Mouse (Mus musculus) cerebellum, adult 11-12 months (tissue): ENCODE data around the gene Kazald1.

Experiments used
- DNase-seq: peaks from one replicate; pipeline ENCODE4 v3.0.0; 2022

Kazald1 gene

GRCm38 (mm10) chr19:45048644-45049365 lies 26.2 kb upstream of the Kazald1 start:
- peak; percentile 30 for DNase-seq

- DNase-seq, result peak; percentile 70
Observed at GRCm38 (mm10) chr19:45049523-45049922, 25.5 kb upstream of the Kazald1 start.

- no peak for DNase-seq
Observed at GRCm38 (mm10) chr19:45053451-45053850, 21.6 kb upstream of the Kazald1 start.

- no peak for DNase-seq
Observed at GRCm38 (mm10) chr19:45054892-45055690, 19.9 kb upstream of the Kazald1 start.

GRCm38 (mm10) chr19:45056364-45056763 lies 18.7 kb upstream of the Kazald1 start:
- peak; percentile 39 for DNase-seq

GRCm38 (mm10) chr19:45056908-45057698 lies 17.9 kb upstream of the Kazald1 start:
- peak; percentile 33 for DNase-seq

DNA sequence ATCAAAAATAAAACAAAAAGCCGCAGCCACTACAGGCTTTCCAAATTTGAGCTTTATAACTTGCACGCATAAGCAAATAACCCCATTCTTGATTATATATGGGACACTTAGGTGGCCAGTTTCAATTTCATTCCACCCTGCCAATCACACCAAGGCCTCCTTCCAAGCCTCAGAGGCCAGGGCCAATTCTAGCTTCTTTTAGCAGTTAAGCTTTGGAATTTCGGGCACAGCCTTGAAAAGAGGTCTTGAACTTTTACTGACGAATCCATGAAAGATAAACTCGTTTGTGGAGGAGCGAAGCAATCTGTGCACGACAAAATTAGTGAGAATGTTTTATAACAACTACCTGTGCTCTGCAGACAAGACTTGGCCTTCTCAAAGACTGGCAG lies 17.3 kb upstream of the Kazald1 start:
- DNase-seq, result peak; percentile 29

- peak; percentile 93 for DNase-seq
Observed at GRCm38 (mm10) chr19:45058113-45058839, 16.8 kb upstream of the Kazald1 start.

- DNase-seq, result no peak
Observed at GRCm38 (mm10) chr19:45058841-45059240, 16.2 kb upstream of the Kazald1 start.

DNA sequence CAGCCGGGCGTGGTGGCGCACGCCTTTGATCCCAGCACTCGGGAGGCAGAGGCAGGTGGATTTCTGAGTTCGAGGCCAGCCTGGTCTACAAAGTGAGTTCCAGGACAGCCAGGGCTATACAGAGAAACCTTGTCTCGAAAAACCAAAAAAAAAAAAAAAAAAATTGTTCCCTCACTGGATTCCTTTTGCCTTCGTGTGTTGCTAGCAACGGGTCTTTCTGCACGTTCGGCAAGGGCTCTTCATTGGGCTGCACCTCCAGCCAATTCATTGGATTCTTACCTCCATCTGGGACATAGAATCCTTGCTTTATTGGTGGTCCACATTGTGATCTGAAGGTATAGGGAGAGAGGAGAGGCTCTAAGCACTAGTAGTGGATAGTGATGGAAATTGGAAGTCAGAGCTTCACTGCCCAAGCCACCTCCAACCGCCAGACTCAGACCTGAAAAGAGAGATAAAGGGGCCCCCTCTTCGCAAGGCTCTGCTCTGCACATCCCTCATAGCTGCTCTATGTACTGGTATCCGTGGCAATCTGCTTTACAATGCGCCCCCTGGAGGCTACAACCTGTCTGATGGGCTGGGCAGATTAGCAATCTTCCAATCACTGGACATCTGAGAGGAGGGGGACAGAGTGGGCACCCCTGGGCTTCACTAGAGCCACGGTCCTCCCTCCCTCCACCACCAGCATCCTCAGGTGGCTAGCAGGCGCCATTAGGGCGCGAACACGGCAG lies 11.3 kb upstream of the Kazald1 start:
- peak; percentile 42 for DNase-seq

- no peak for DNase-seq
Observed at GRCm38 (mm10) chr19:45065226-45065625, 9.8 kb upstream of the Kazald1 start.

DNA sequence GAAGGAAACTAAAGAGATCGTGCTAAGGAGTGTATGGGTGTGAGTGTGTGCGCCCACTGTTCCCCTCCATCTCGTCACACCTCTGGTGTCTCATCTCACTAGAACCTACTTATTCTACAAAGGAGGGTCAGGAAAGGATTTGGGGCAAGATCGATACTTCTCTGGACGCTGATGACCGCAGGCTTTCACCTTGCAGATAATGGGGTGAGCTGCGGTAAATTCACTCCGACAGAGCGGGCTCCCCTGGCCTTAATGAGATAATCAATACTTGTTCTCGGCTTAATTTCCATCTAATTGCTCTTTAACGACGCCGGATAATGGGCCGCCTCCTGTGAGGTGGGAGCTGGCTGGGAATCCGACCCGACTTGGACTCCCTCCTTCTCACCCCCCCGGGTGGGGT lies 7.9 kb upstream of the Kazald1 start:
- DNase-seq, result no peak

GRCm38 (mm10) chr19:45067758-45068510 lies 7.1 kb upstream of the Kazald1 start:
- no peak for DNase-seq

- DNase-seq, result peak; percentile 72
Observed at GRCm38 (mm10) chr19:45073871-45074542, 1.0 kb upstream of the Kazald1 start.

DNA sequence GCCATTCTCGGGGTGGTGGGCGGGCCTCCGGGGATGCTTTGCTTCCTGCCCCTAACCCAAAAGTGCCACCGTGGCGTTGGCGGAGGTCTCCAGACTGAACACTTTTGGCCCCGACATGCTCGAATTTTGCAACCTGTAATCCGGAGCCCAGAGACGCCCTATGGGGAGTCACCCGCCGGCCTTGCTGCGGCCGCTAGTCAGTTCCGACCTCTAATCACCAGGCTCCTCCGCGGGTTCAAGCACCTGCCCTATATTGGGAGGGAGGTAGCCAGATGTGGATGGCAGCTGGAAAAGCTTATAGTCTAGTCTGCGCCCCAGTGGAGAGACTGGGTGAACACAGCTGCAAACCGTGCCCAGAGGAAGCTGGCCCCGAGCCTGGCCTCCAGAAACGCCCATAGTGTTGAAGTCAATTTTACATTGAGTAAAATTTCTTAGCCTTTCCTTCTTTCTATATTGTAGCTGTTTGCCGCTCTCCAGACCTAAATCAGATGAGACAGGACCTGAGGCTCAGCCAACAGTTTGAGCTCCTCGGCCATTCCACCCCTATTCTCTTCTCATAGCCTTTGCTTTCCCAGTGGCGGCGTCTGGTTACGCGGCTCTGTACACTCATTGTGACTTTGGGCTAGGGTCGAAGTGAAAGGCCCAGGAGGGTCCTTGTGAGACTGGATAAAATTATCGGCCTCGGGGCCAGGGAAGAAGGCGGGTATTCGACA lies 438 bp downstream of the Kazald1 start:
- peak; percentile 62 for DNase-seq

DNA sequence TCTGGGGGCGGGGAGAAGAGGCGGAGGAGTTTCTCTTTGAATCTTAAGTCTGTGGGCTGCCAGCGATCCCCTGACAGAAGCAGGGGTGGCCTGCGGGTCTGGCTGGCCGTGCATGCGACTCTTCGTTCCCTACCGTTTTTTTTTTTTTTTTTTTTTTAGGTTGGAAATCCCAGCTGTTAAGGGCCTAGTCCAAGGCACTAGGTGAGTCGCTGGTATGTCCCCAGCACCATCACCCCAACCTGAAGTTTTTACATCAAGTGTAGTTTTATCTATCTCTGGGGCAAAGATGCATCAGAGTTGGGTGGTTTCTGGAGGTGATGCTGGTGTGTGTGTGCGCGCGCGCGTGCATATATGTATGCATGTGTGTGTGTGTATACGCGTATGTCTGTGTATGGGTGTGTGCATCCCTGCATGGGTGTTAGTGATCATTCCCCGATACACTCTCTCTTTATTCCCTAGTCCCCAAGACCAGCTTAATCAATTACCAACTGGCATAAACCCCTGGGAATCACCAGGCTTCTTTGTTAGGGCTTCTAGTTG lies 1.1 kb downstream of the Kazald1 start:
- no peak for DNase-seq

DNA sequence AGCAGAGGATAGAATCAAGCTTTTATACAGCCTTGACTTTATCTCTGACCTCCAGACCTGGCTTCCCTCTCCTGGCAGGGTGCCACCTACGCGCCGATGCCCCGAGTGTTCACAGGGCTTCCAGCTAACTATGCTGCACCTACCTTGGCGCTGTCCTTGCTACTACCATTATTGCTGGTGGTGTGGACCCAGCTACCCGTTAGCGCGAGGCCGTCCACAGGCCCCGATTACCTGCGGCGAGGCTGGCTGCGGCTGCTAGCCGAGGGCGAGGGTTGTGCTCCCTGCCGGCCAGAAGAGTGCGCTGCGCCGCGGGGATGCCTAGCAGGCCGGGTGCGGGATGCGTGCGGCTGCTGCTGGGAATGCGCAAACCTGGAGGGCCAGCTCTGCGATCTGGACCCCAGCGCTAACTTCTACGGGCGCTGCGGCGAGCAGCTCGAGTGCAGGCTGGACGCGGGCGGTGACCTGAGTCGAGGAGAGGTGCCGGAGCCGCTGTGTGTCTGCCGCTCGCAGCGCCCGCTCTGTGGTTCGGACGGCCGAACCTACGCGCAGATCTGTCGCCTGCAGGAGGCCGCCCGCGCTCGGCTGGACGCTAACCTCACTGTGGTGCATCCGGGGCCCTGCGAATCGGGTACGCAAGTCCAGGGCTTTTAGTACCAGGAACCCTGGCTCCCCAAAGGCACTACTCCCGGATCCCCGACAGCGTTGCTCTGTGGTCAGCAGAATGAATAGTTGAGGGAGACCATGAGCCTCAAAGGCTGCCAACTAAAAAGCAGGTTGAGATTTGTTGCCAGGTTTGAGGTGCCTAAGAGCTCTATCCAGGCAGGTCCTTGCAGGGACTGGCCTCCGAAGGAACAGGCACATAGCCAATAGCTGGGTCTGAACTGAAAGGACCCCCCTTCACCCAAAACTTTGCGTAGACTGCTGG lies 1.8 kb downstream of the Kazald1 start:
- peak; percentile 78 for DNase-seq
